Comparison of ENCODE assay signal across 8 mouse cellular contexts in genomic region chr1:171329433-171330215, GRCm38 (mm10). TPM values are rescaled to one million over a fixed set of nuclear protein-coding genes. Genes with fewer than 3 reads are reported as not detected.
DNase-seq lines count a peak whose midpoint lies in the region; ATAC-seq and TF ChIP-seq lines count a peak whose summit lies in the region.

No protein-coding gene starts in this region.

- WGBS in kidney, postnatal 0 days = under 1% methylated on average over 61 of the region's 61 CpGs

- H3K36me3 ChIP-seq in CH12.LX (replicated peaks in 1 of 2; ENCODE audit: control insufficient read depth in 1 of 2, insufficient read depth in 1 of 2, low read length in 1 of 2) = peaks cover 5 to 41% of the 10 kb centered on the region in 2 experiments
- H3K36me3 ChIP-seq in kidney, postnatal 0 days (ENCODE audit: insufficient read depth, low read length) = no peaks in the 10 kb centered on the region

- no peak for TF ChIP-seq POLR2A in CH12.LX (IDR thresholded peaks at IDR 0.05; ENCODE audit: low read depth, low read length)

- H3K9me3 ChIP-seq in CH12.LX (replicated peaks; ENCODE audit: low read length) = no peaks in the 10 kb centered on the region
- H3K9me3 ChIP-seq in kidney, postnatal 0 days (replicated peaks; ENCODE audit: low read length) = no peaks in the 10 kb centered on the region

- peak; percentile 31 for DNase-seq in gastrocnemius, adult 2 months
- DNase-seq in gastrocnemius, adult 8-10 months (ENCODE audit: low spot score in 2 of 2) = no peak
- no peak for DNase-seq in CH12.LX (ENCODE audit: extremely low read depth)
- DNase-seq in cerebellum, adult 9-11 months = peak; percentile 86
- DNase-seq in gastrocnemius, postnatal 14 days = peak; percentile 86
- DNase-seq in kidney, postnatal 0 days (ENCODE audit: low spot score) = peak; percentile 89
- DNase-seq in mesoderm, embryonic 11.5 days (ENCODE audit: low read depth, low spot score) = peak; percentile 93
- peak; percentile 86 for DNase-seq in testis, postnatal 10 days (ENCODE audit: low spot score)

- peak overlapping the region; percentile 95 for H3K9ac ChIP-seq in CH12.LX (ENCODE audit: insufficient read depth, low read depth)
- H3K9ac ChIP-seq in kidney, postnatal 0 days (ENCODE audit: low read depth, low read length) = peak overlapping the region; percentile 97

- peak; percentile 88 for ATAC-seq in kidney, postnatal 0 days (replicated peaks; ENCODE audit: low FRiP score, low read depth)

- peaks cover 13 to 61% of the 10 kb centered on the region in 2 experiments for H3K4me1 ChIP-seq in CH12.LX (ENCODE audit: control insufficient read depth in 1 of 2, insufficient read depth in 2 of 2)
- peaks cover 8% of the 10 kb centered on the region; the same call in 1 of the 2 replicates for H3K4me1 ChIP-seq in kidney, postnatal 0 days (replicated peaks; ENCODE audit: insufficient read depth, low read length)

- no peak for TF ChIP-seq RAD21 in CH12.LX (IDR thresholded peaks at IDR 0.05; ENCODE audit: low read depth, low read length)

- peak overlapping the region; percentile 99 for H3K4me2 ChIP-seq in CH12.LX (ENCODE audit: insufficient read depth, low read depth, poor library complexity, severe bottlenecking)
- peak overlapping the region; percentile 70 for H3K4me2 ChIP-seq in kidney, postnatal 0 days (ENCODE audit: low read length)

- in situ Hi-C loops in CH12.LX (cut with MboI; ENCODE audit: low pct_ligation_motif_present, low pct_unique_long_range_greater_than_20kb, low sequenced_read_pairs) = no loop called here

- no peaks in the 10 kb centered on the region for H3K27me3 ChIP-seq in CH12.LX (replicated peaks)
- no peaks in the 10 kb centered on the region for H3K27me3 ChIP-seq in kidney, postnatal 0 days (ENCODE audit: insufficient read depth, low read length)

- dilution Hi-C loops in CH12.LX (cut with MboI; ENCODE audit: extremely low pct_ligation_motif_present, extremely low pct_unique_long_range_greater_than_20kb, low sequenced_read_pairs) = no loop called here

- TF ChIP-seq EP300 in CH12.LX (IDR thresholded peaks at IDR 0.05; ENCODE audit: low read length) = no peak

- intact Hi-C loops in gastrocnemius, adult 2 months (cut with DNase I) = loop anchor here (1.0 to 2.0 kb wide), 2 partner anchors 16 to 35 kb away; partner anchors contain the start of genes Nit1, Pfdn2 and Ufc1
- intact Hi-C loops in gastrocnemius, postnatal 14 days (cut with DNase I; ENCODE audit: low total_unique reads) = no loop called here

- peak overlapping the region; percentile 97 for H3K27ac ChIP-seq in gastrocnemius, adult 2 months
- peak overlapping the region; percentile 91 for H3K27ac ChIP-seq in CH12.LX (ENCODE audit: insufficient read depth, low read depth)
- H3K27ac ChIP-seq in kidney, postnatal 0 days = peak overlapping the region; percentile 100

- peak overlapping the region; percentile 83 for H3K4me3 ChIP-seq in gastrocnemius, adult 2 months
- peak overlapping the region; percentile 68 to 90 (median 85) for H3K4me3 ChIP-seq in CH12.LX (replicated peaks in 1 of 3; ENCODE audit: low read depth in 2 of 3, low read length in 2 of 3, poor library complexity in 1 of 3)
- peak overlapping the region; percentile 87 for H3K4me3 ChIP-seq in kidney, postnatal 0 days (replicated peaks; ENCODE audit: low read depth, low read length)

- TF ChIP-seq CTCF in gastrocnemius, adult 2 months (IDR thresholded peaks at IDR 0.05) = no peak
- TF ChIP-seq CTCF in CH12.LX (conservative IDR thresholded peaks at IDR 0.05 in 1 of 2, IDR thresholded peaks at IDR 0.05 in 1 of 2; ENCODE audit: low read depth in 2 of 2, low read length in 2 of 2) = no peak
- no peak for TF ChIP-seq CTCF in kidney, postnatal 0 days (IDR thresholded peaks at IDR 0.05; ENCODE audit: low read depth)

- peaks cover 53% of the 10 kb centered on the region for H3K79me2 ChIP-seq in CH12.LX (replicated peaks; ENCODE audit: control insufficient read depth, extremely low read depth, insufficient read depth, poor library complexity, severe bottlenecking)

TF ChIP-seq in CH12.LX, 34 proteins besides CTCF, POLR2A, EP300 and RAD21:
- TF ChIP-seq MYC (IDR thresholded peaks at IDR 0.05; ENCODE audit: low read depth, low read length) (no peak), MXI1 (IDR thresholded peaks at IDR 0.05; ENCODE audit: low read depth, low read length) (0 out of 2 replicates have a peak, but pooled peaks have one; percentile 31), ZMIZ1 (IDR thresholded peaks at IDR 0.05; ENCODE audit: low read depth, low read length) (no peak), SMC3 (IDR thresholded peaks at IDR 0.05; ENCODE audit: low read depth, low read length) (no peak), MAX (IDR thresholded peaks at IDR 0.05; ENCODE audit: low read length) (no peak), UBTF (IDR thresholded peaks at IDR 0.05; ENCODE audit: low read depth, low read length) (0 out of 2 replicates have a peak, but pooled peaks have one; percentile 7)

RNA-seq across cellular contexts. Expression of gene Dedd, which starts 0.7 kb away (rescaled TPM):
- 10 to 100 TPM; 32.4 to 35.5 TPM for total RNA-seq in gastrocnemius, adult 2 months (2021)
- 10 to 100 TPM; 31.9 to 39.7 (median 37.3) TPM for total RNA-seq in gastrocnemius, adult 8-10 months (2022)
- total RNA-seq in CH12.LX (2012; rRNA removed) (18.7 and 21.5 TPM in 2 replicates), CH12.LX (2014; rRNA removed) (13.1 and 14.5 TPM in 2 replicates)
- polyA plus RNA-seq in CH12.LX (2012; ENCODE audit: insufficient read length, low read depth) = 34.5 and 35.8 TPM in 2 replicates
- 10 to 100 TPM; 26.3 to 27.7 TPM for total RNA-seq in gastrocnemius, postnatal 14 days (2021)
- polyA plus RNA-seq in kidney, postnatal 0 days (2015; fragmentation: Nextera tagmentation; extraction: Ambion mirVana) = 43.9 and 46.0 TPM in 2 replicates

RNA-seq across cellular contexts. Expression of gene Nit1, which starts 15.8 kb away (rescaled TPM):
- total RNA-seq in gastrocnemius, adult 2 months (2021) = 10 to 100 TPM; 29.4 to 30.4 TPM
- total RNA-seq in gastrocnemius, adult 8-10 months (2022) = 10 to 100 TPM; 25.6 to 30.3 (median 29.0) TPM
- total RNA-seq in CH12.LX (2012; rRNA removed) (40.8 and 41.0 TPM in 2 replicates), CH12.LX (2014; rRNA removed) (48.6 and 51.4 TPM in 2 replicates)
- polyA plus RNA-seq in CH12.LX (2012; ENCODE audit: insufficient read length, low read depth) = 39.5 and 42.4 TPM in 2 replicates
- 10 to 100 TPM; 19.3 to 25.3 TPM for total RNA-seq in gastrocnemius, postnatal 14 days (2021)
- polyA plus RNA-seq in kidney, postnatal 0 days (2015; fragmentation: Nextera tagmentation; extraction: Ambion mirVana) = 59.8 and 64.4 TPM in 2 replicates

RNA-seq across cellular contexts. Expression of gene Pfdn2, which starts 15.8 kb away (rescaled TPM):
- total RNA-seq in gastrocnemius, adult 2 months (2021) = 100 to 1,000 TPM in 1 of 2 experiments, 10 to 100 TPM in 1; 93.2 to 101 TPM
- total RNA-seq in gastrocnemius, adult 8-10 months (2022) = 100 to 1,000 TPM in 2 of 4 experiments, 10 to 100 TPM in 2; 46.7 to 104 (median 77.5) TPM
- total RNA-seq in CH12.LX (2012; rRNA removed) (25.2 and 28.2 TPM in 2 replicates), CH12.LX (2014; rRNA removed) (32.3 and 33.0 TPM in 2 replicates)
- 292 and 408 TPM in 2 replicates for polyA plus RNA-seq in CH12.LX (2012; ENCODE audit: insufficient read length, low read depth)
- 10 to 100 TPM; 86.7 to 93.6 TPM for total RNA-seq in gastrocnemius, postnatal 14 days (2021)
- polyA plus RNA-seq in kidney, postnatal 0 days (2015; fragmentation: Nextera tagmentation; extraction: Ambion mirVana) = 92.1 and 105 TPM in 2 replicates

RNA-seq across cellular contexts. Expression of gene Klhdc9, which starts 31.0 kb away (rescaled TPM):
- not detected for total RNA-seq in gastrocnemius, adult 2 months (2021)
- not detected for total RNA-seq in gastrocnemius, adult 8-10 months (2022)
- 0.08 and 0.13 TPM in 2 replicates for total RNA-seq in CH12.LX (2012; rRNA removed)
- total RNA-seq in CH12.LX (2014; rRNA removed) = not detected in 2 replicates
- not detected in 2 replicates for polyA plus RNA-seq in CH12.LX (2012; ENCODE audit: insufficient read length, low read depth)
- total RNA-seq in gastrocnemius, postnatal 14 days (2021) = under 1 TPM; 0.20 to 0.27 TPM
- 5.7 and 6.4 TPM in 2 replicates for polyA plus RNA-seq in kidney, postnatal 0 days (2015; fragmentation: Nextera tagmentation; extraction: Ambion mirVana)

RNA-seq across cellular contexts. Expression of gene Ufc1, which starts 34.8 kb away (rescaled TPM):
- total RNA-seq in gastrocnemius, adult 2 months (2021) = 10 to 100 TPM; 84.3 to 93.2 TPM
- total RNA-seq in gastrocnemius, adult 8-10 months (2022) = 100 to 1,000 TPM; 102 to 110 (median 106) TPM
- total RNA-seq in CH12.LX (2012; rRNA removed) = 98.4 and 120 TPM in 2 replicates
- total RNA-seq in CH12.LX (2014; rRNA removed) = 115 and 121 TPM in 2 replicates
- polyA plus RNA-seq in CH12.LX (2012; ENCODE audit: insufficient read length, low read depth) = 71.4 and 76.2 TPM in 2 replicates
- 10 to 100 TPM; 84.3 to 87.2 TPM for total RNA-seq in gastrocnemius, postnatal 14 days (2021)
- polyA plus RNA-seq in kidney, postnatal 0 days (2015; fragmentation: Nextera tagmentation; extraction: Ambion mirVana) = 133 and 136 TPM in 2 replicates

Comparison
In these comparisons a context has a peak if more than half of its experiments do, and no peak if none do; other contexts are left out.
1. DNase-seq: peak in gastrocnemius, adult 2 months (single experiment), cerebellum, adult 9-11 months (single experiment), gastrocnemius, postnatal 14 days (single experiment), kidney, postnatal 0 days (single experiment), mesoderm, embryonic 11.5 days (single experiment) and testis, postnatal 10 days (single experiment); none in gastrocnemius, adult 8-10 months (0 of 2) and CH12.LX (single experiment).
2. Peak in every context shown above with its lines, with median percentiles within 50 percentile points of each other: H3K27ac ChIP-seq and H3K4me3 ChIP-seq.